Mouse (Mus musculus): ENCODE data around the gene Lsm6.

- TF ChIP-seq CTCF (IDR thresholded peaks at IDR 0.05; ENCODE audit: extremely low read depth, insufficient read length, insufficient replicate concordance, low read depth, low read length) = no peak
- TF ChIP-seq POLR2A (IDR thresholded peaks at IDR 0.05; ENCODE audit: low read depth, low read length) = no peak
These were observed 23.6 kb upstream of the Lsm6 start for GRCm38 (mm10) chr8:78844559-78844958.
